Mouse (Mus musculus): ENCODE results near the gene Msx3. TPM values are rescaled to one million over a fixed set of nuclear protein-coding genes. Genes with fewer than 3 reads are reported as not detected.

Gene Msx3
- polyA plus RNA-seq, 1 experiment from 2014 or later, result 2.6 TPM

DNA sequence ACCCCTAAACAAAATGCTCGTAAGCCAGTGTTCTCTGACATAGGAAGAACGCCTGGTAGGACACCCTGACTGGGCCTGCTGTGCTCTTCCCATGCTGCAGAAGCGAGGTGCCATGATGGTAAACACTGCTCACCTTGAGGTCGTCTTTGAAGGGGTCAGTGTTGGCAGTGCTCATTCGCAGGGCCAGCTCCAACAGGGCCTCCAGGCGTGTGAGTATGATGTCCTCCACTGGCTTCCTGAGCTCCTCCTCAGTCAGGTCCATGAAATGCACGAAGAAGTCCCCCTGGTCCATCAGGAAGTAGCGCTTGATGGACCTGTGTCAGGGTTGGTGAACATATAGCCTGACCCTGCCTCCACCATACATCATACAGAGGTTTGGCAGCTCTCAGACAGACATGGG, 44.2 kb downstream of the Msx3 start:
- no peak for DNase-seq (ENCODE audit: low spot score)
- WGBS, result 89% methylated on average over 8 of the region's 8 CpGs
- H3K27ac ChIP-seq (replicated peaks), result no peak overlapping the region
- peaks cover 88% of the 10 kb centered on the region for H3K36me3 ChIP-seq (replicated peaks)
- H3K4me3 ChIP-seq, result no peak overlapping the region
- H3K4me1 ChIP-seq, result peaks cover 10% of the 10 kb centered on the region; the same call in 1 of the 2 replicates
- no peaks in the 10 kb centered on the region for H3K27me3 ChIP-seq (replicated peaks; ENCODE audit: low read depth, poor library complexity, severe bottlenecking)
- H3K9me3 ChIP-seq, result no peaks in the 10 kb centered on the region

DNA sequence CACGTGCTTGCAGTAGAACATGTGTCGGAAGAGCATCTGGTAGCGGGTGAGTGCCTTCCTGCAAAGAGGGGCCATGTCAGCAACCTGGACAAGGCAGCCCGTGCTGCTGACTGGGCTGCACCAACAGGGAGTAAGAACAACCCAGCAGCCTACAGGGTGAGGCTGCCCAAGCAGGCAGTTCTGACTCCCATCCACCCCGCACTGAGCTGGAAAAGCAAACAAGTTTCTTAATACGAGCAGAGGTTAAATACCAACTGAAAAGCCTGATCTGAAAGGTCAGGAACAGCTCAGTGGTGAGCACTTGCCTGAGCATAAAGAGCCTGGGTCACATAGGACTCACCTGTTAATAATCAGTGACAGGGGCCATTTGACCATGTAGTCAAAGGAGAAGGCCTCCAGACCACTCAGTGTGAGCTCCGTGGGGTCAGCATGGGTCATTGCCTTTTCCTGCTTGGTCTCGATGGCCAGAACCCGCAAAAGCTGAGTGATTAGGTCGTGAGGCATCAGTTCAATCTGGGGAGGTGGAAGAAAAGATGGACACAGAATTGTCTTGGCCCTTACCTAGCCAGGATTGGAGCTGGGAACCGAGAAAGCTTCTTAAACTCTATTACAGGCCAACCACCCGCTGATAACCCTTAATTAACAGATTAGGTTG, 47.7 kb downstream of the Msx3 start:
- 46% methylated on average over 12 of the region's 12 CpGs for WGBS
- H3K36me3 ChIP-seq (replicated peaks), result peaks cover 100% of the 10 kb centered on the region

DNA sequence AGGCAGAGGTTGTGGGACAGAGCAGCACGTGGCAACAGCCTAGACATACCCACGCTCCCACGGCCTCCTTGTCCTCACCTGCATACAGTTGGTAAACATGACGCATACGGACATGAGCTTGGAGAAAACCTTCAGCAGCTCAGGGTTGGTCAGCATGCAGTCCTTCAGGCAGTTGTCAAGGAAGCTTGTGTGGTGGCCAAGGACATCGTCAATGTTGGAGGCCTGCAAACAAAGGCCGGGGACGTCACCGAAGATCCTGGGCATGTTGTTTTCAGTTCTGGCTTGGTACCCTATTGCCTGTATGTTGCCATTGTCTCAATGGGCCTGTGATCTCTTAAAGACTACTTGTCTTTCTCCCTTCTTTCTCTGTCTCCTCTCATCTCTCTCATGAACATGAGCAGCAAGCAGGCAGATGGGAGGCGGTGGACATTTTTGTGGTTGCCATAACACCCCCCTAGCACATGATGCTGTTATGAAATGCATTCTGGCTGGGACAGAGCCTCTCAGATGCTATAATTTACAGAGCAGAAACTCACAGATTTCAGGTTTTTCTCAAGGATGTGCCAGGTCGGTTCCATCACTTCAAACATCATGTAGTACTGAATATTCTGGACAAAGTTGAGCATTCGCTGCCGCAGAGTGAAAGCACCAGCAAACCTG, 50.1 kb downstream of the Msx3 start:
- H3K27me3 ChIP-seq (replicated peaks; ENCODE audit: low read depth, poor library complexity, severe bottlenecking), result no peaks in the 10 kb centered on the region
- H3K4me1 ChIP-seq, result peaks cover 10% of the 10 kb centered on the region; the same call in 1 of the 2 replicates
- H3K4me3 ChIP-seq, result no peak overlapping the region
- H3K27ac ChIP-seq (replicated peaks), result no peak overlapping the region
- DNase-seq (ENCODE audit: low spot score), result no peak
- 94% methylated on average over 13 of the region's 13 CpGs for WGBS
- H3K9me3 ChIP-seq, result no peaks in the 10 kb centered on the region
- peaks cover 99% of the 10 kb centered on the region for H3K36me3 ChIP-seq (replicated peaks)

More for the DNA sequence above, 47.7 kb downstream of the Msx3 start:
- peaks cover 10% of the 10 kb centered on the region; the same call in 1 of the 2 replicates for H3K4me1 ChIP-seq
- H3K9me3 ChIP-seq, result no peaks in the 10 kb centered on the region
- H3K27me3 ChIP-seq (replicated peaks; ENCODE audit: low read depth, poor library complexity, severe bottlenecking), result no peaks in the 10 kb centered on the region
- no peak overlapping the region for H3K4me3 ChIP-seq
- H3K27ac ChIP-seq (replicated peaks), result no peak overlapping the region
- DNase-seq (ENCODE audit: low spot score), result no peak

Other genes with a start within 250 kb of the Msx3 start
- 1.00 and 2.5 TPM in 2 replicates for gene Adgra1, start 214.9 kb downstream of the Msx3 start, polyA plus RNA-seq (2016; fragmentation: Nextera tagmentation; extraction: Ambion mirVana)
- gene Kndc1, start 154.4 kb downstream of the Msx3 start, polyA plus RNA-seq (2016; fragmentation: Nextera tagmentation; extraction: Ambion mirVana), result 0.11 and 0.40 TPM in 2 replicates
- 0.20 and 0.36 TPM in 2 replicates for gene Utf1, start 105.3 kb downstream of the Msx3 start, polyA plus RNA-seq (2016; fragmentation: Nextera tagmentation; extraction: Ambion mirVana)
- 0.92 and 1.3 TPM in 2 replicates for gene 6430531B16Rik, start 70.3 kb downstream of the Msx3 start, polyA plus RNA-seq (2016; fragmentation: Nextera tagmentation; extraction: Ambion mirVana)
- 1.7 and 2.3 TPM in 2 replicates for gene Adam8, start 56.5 kb downstream of the Msx3 start, polyA plus RNA-seq (2016; fragmentation: Nextera tagmentation; extraction: Ambion mirVana)
- 39.2 and 42.7 TPM in 2 replicates for gene Zfp511, start 12.7 kb downstream of the Msx3 start, polyA plus RNA-seq (2016; fragmentation: Nextera tagmentation; extraction: Ambion mirVana)
- gene Tubgcp2, start 12.4 kb downstream of the Msx3 start, polyA plus RNA-seq (2016; fragmentation: Nextera tagmentation; extraction: Ambion mirVana), result 80.2 and 80.8 TPM in 2 replicates
- gene Caly, start 33.5 kb upstream of the Msx3 start, polyA plus RNA-seq (2016; fragmentation: Nextera tagmentation; extraction: Ambion mirVana), result 0.98 and 1.4 TPM in 2 replicates
- gene Prap1, start 44.3 kb upstream of the Msx3 start, polyA plus RNA-seq (2016; fragmentation: Nextera tagmentation; extraction: Ambion mirVana), result not detected in 2 replicates
- gene Fuom, start 53.4 kb upstream of the Msx3 start, polyA plus RNA-seq (2016; fragmentation: Nextera tagmentation; extraction: Ambion mirVana), result 12.4 and 15.9 TPM in 2 replicates
- 18.6 and 21.3 TPM in 2 replicates for gene Paox, start 66.7 kb upstream of the Msx3 start, polyA plus RNA-seq (2016; fragmentation: Nextera tagmentation; extraction: Ambion mirVana)
- gene Echs1, start 67.4 kb upstream of the Msx3 start, polyA plus RNA-seq (2016; fragmentation: Nextera tagmentation; extraction: Ambion mirVana), result 174 and 178 TPM in 2 replicates
- 25.3 and 31.3 TPM in 2 replicates for gene Mtg1, start 88.5 kb upstream of the Msx3 start, polyA plus RNA-seq (2016; fragmentation: Nextera tagmentation; extraction: Ambion mirVana)
- gene Sprn, start 105.8 kb upstream of the Msx3 start, polyA plus RNA-seq (2016; fragmentation: Nextera tagmentation; extraction: Ambion mirVana), result 0.15 and 0.67 TPM in 2 replicates
- gene Olfr522, start 115.7 kb upstream of the Msx3 start, polyA plus RNA-seq (2016; fragmentation: Nextera tagmentation; extraction: Ambion mirVana), result not detected in 2 replicates
- gene Olfr523, start 124.1 kb upstream of the Msx3 start, polyA plus RNA-seq (2016; fragmentation: Nextera tagmentation; extraction: Ambion mirVana), result not detected in 2 replicates
- gene Olfr524, start 156.9 kb upstream of the Msx3 start, polyA plus RNA-seq (2016; fragmentation: Nextera tagmentation; extraction: Ambion mirVana), result not detected in 2 replicates
- not detected in 2 replicates for gene Cd163l1, start 169.2 kb upstream of the Msx3 start, polyA plus RNA-seq (2016; fragmentation: Nextera tagmentation; extraction: Ambion mirVana)
- gene 5830411N06Rik, start 198.2 kb upstream of the Msx3 start, polyA plus RNA-seq (2016; fragmentation: Nextera tagmentation; extraction: Ambion mirVana), result not detected in 2 replicates

Data from embryonic facial prominence, embryonic 10.5 days (tissue).